Mouse (Mus musculus) ovary, postnatal 14 days (tissue): Measurements from ENCODE around the gene Cd300ld4.
"Not testable (repeated sequence)": the region's sequence is repeated elsewhere in the genome, so short reads cannot be mapped to it uniquely, and the experiment has no call there.

Experiments
- DNase-seq: peaks from one replicate; pipeline ENCODE4 v3.0.0; 2022; ENCODE audit warnings: low spot score

Gene Cd300ld4

DNA sequence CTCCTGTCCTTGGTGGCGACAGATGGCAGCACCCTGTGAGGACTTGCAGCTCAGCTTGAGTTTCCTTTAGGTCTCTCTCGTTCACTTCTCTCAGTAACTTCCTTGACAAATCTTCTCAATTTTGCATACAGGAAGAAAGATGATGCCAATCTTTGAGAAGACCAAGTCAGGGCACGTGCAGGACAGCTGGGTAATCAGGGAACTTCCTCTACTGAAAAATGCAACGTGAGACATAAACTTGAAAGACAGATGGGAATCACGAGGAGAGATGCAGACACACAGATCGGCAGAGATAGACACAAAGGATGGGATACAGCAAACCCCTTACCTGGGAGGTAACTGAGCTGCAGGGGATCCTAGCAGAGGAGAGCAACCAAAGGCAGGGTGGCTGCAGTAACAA is at the start of gene Cd300ld4:
Gene Cd300ld4, minus strand, starts transcription at position 101 of the 400 bp plus-strand sequence.
- not testable (repeated sequence) for DNase-seq

DNA sequence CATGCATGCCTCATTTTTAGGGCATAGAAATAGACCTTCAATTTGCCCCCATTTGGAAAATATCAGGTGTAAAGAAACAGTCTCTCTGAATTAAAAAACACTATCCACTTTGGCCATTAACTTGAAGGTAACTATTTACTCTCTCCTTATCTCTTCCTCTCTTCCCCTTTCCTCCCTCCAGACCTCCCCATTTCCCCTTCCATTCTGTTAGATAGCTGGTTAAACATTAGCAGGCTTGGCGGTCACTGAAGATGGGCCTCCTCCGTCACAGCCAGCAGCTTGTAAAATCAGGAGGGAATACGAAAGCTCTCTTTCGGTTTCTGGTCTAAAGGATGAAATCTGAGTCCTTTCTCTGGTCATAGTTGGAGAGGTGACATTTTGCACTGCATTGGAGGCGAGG is 49.0 kb upstream of the Cd300ld4 start:
- DNase-seq = no peak

GRCm38 (mm10) chr11:115075407-115075806 is 48.6 kb upstream of the Cd300ld4 start:
- DNase-seq = no peak

DNA sequence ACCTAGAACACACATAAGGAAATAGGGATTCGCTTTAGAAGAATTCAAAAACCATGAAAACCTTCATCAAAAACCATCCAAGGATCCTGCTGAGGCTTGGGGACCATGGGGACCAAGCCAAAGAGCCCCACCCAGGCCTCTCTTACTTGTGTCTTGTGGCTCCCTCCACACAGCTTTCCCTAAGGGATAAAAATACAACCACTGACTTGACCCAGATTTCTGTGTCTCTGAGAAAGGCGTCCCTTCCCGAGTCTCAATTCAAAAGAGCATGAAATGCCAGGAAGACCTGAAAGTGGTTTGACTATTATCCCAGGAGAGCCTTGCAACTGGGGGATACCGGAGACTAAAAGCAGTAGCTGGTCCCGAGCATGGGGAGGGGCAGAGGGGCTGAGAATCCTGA is 46.2 kb upstream of the Cd300ld4 start:
- no peak for DNase-seq

GRCm38 (mm10) chr11:115071631-115072294 is 45.0 kb upstream of the Cd300ld4 start:
- DNase-seq = no peak

- no peak for DNase-seq
Measured at GRCm38 (mm10) chr11:115071015-115071551, 44.3 kb upstream of the Cd300ld4 start.

GRCm38 (mm10) chr11:115066768-115067167 is 40.0 kb upstream of the Cd300ld4 start:
- no peak for DNase-seq

- DNase-seq = no peak
Measured at GRCm38 (mm10) chr11:115062077-115062476, 35.3 kb upstream of the Cd300ld4 start, which contains the start of gene Cd300e. Gene Cd300e, minus strand, starts transcription at chr11:115062177.

GRCm38 (mm10) chr11:115059797-115060196 is 33.0 kb upstream of the Cd300ld4 start:
- no peak for DNase-seq

DNA sequence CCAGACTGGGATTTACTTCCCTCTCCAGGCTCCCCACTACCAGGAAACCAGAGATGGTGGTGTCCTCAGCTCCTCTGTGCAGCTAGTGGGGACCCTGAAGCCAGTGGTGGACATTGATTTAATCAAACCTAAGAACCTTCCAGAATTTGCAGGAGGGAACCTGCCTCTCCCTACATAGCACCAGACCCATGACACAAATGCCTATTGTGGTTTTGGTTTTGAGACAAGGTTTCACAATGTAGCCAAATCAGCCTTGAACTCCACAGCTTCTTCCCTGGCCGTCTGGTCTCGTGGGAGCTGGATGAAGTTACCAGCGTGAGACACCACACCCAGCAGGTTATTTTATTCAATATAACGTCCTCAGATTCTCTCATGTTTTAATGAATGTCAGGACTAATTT is 31.9 kb upstream of the Cd300ld4 start:
- DNase-seq = no peak

DNA sequence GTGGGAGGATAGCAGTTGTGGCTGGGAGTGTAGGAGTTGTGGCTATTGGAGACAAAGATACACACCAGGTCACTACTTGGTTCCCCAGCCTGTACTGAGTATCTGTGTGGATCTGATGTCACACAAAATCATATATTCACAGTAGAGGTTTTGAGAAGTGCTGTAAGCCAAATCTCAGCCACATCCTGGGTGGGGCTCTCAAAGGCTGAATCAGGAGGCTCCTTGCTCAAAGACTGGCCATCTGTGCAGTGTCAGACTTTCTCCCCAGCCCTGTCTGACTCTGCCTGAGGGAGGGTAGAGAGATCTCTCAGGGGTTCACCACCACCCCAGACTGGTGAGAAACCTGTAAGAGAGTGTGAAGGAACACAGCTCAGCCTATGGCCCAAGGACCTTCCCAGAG is 27.7 kb upstream of the Cd300ld4 start:
- DNase-seq = no peak

- no peak for DNase-seq
Measured at GRCm38 (mm10) chr11:115052991-115053390, 26.2 kb upstream of the Cd300ld4 start.

DNA sequence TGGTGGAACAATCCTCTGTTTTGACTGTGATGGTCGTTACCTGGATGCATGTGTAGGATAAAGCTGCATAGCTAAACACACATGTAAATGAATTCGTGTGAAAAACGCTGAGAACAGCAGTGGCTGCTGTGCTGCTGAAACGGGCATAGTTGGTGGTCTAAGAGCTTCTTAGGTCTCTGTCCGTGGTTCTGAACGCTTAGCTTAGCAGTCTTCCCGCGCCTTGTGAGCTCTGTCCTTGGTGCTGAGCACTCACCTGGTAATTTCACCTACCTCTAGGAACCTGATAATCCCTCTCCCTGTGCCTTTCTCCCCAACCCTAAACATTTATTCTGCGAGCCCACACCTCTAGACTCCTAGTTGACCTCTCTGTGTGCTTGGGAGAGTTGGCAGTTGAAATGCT is 25.4 kb upstream of the Cd300ld4 start:
- DNase-seq = peak; percentile 44

GRCm38 (mm10) chr11:115049282-115049895 is 22.6 kb upstream of the Cd300ld4 start:
- no peak for DNase-seq

DNA sequence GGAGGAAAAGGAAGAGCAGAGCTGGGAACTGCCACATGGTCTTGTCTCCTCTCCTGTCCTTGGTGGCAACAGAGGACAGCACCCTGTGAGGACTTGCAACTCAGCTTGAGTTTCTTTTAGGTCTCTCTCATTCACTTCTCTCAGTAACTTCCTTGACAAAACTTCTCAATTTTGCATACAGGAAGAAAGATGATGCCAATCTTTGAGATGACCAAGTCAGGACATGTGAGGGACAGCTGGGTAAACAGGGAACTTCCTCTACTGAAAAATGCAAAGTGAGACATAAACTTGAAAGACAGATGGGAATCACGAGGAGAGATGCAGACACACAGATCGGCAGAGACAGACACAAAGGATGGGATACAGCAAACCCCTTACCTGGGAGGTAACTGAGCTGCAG is 21.4 kb upstream of the Cd300ld4 start, which contains the start of gene Cd300ld3:
Gene Cd300ld3, minus strand, starts transcription at position 151 of the 400 bp plus-strand sequence.
- DNase-seq = no peak

DNA sequence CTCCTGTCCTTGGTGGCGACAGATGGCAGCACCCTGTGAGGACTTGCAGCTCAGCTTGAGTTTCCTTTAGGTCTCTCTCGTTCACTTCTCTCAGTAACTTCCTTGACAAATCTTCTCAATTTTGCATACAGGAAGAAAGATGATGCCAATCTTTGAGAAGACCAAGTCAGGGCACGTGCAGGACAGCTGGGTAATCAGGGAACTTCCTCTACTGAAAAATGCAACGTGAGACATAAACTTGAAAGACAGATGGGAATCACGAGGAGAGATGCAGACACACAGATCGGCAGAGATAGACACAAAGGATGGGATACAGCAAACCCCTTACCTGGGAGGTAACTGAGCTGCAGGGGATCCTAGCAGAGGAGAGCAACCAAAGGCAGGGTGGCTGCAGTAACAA is 10.9 kb upstream of the Cd300ld4 start, which contains the start of gene Cd300ld5:
Gene Cd300ld5, minus strand, starts transcription at position 101 of the 400 bp plus-strand sequence.
- DNase-seq = not testable (repeated sequence)

- not testable (repeated sequence) for DNase-seq
Measured at GRCm38 (mm10) chr11:115016093-115016492, 10.7 kb downstream of the Cd300ld4 start, which contains the start of gene Cd300ld2. Gene Cd300ld2, minus strand, starts transcription at chr11:115016193.

DNA sequence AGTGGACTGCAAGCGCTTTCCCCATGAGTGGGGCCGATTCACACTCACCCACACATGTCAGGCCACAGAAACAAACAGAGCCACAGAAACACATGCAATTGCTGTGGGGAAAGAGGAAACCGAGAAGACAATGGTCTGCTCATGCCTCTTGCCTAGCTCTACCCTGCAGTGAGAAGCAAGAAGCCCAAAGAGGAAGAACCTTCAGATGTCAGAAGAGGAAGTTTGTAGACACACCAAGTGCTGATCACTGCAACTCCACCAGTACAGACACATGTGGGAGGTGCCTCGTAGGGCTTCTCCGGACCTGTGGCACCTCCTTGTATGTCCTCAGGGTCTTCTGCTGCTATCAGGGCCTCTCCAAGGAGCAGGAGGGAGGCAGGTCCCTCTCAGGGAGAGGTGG is 22.7 kb downstream of the Cd300ld4 start:
- no peak for DNase-seq

- DNase-seq = no peak
Measured at GRCm38 (mm10) chr11:115001474-115002040, 25.3 kb downstream of the Cd300ld4 start, which contains the start of gene Cd300c2. Gene Cd300c2, minus strand, starts transcription at chr11:115001880.

DNA sequence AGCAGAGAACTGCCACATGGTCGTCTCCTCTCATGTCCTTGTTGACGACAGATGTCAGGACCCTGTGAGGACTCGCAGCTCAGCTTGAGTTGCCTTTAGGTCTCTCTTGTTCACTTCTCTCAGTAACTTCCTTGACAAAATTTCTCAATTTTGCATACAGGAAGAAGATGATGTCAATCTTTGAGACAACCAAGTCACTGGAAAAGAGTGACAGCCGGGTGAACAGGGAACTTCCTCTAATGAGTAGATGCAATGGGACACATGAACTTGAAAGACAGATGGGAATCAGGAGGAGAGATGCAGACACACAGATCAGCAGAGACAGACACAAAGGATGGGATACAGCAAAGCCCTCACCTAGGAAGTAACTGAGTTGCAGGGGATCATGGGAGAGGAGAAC is 37.0 kb downstream of the Cd300ld4 start, which contains the start of gene Cd300ld:
Gene Cd300ld, minus strand, starts transcription at position 130 of the 400 bp plus-strand sequence.
- no peak for DNase-seq

GRCm38 (mm10) chr11:114981866-114982265 is 44.9 kb downstream of the Cd300ld4 start:
- no peak for DNase-seq

- DNase-seq = no peak
Measured at GRCm38 (mm10) chr11:114972726-114973125, 54.1 kb downstream of the Cd300ld4 start.
